9 mouse cellular contexts compared by ENCODE assay signal in the genomic region with DNA sequence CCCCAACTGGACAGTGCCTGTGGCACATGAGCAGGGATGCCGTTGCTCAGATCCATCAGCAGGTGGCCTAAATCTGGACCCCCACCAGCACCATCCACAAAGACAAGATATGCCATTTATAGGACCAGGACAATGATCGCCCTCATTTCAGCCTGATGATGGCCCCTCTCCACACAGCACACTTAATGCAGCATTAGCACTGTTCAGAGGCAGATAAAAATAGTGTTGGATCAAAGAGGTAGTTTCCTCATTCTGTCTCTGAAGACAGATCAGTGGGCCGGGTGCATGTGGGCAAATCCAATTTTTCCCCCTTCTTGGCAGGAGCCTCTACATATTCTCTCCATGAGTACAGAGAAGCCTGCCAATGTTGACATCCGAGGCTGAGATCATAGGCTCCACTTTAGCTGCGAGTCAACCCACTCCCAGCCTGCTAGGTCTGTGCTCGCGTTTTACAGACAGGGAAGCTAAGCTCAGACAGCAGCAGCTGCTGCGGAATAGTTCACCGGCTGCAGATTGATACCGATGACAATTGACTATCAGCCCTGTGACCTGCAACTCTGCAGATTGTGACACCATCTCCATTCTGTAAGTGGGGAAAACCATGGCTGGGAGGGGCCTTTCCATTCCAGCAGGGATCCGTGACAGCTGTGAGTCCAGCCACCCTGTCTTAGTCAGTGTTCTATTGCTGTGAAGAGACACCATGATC.
A peak's percentile ranks its signal among the peaks of the same experiment; 100 is the strongest.
DNase-seq lines count a peak whose midpoint lies in the region; ATAC-seq lines count a peak whose summit lies in the region.
"Had no signal": no experiment of that assay in that cellular context is flagged by ENCODE, and none has a peak within 500 bp of the region (broad histone marks: within the 10 kb centered on the region; RNA-seq: fewer than 3 reads in every experiment).

No protein-coding gene starts in this region.

- H3K36me3 ChIP-seq in hindbrain, embryonic 13.5 days: no peaks in the 10 kb centered on the region
- H3K36me3 ChIP-seq in hindbrain, embryonic 12.5 days: no peaks in the 10 kb centered on the region
- H3K36me3 ChIP-seq in limb, embryonic 15.5 days: no peaks in the 10 kb centered on the region
- no peaks in the 10 kb centered on the region for H3K36me3 ChIP-seq in stomach, embryonic 14.5 days (ENCODE audit: control insufficient read depth, insufficient read depth, low read length)
- H3K36me3 ChIP-seq in kidney, embryonic 15.5 days: no peaks in the 10 kb centered on the region

- ATAC-seq in hindbrain, embryonic 13.5 days (ENCODE audit: low FRiP score): peak; percentile 18; the same call in 1 of the 2 replicates
- ATAC-seq in hindbrain, embryonic 12.5 days (ENCODE audit: low FRiP score): no peak
- ATAC-seq in limb, embryonic 15.5 days (ENCODE audit: insufficient number of reproducible peaks, low FRiP score, low TSS enrichment, low read depth): peak; percentile 80
- peak; percentile 8; the same call in 1 of the 2 replicates for ATAC-seq in stomach, embryonic 14.5 days (ENCODE audit: insufficient number of reproducible peaks, insufficient read depth, low FRiP score, low read depth)
- ATAC-seq in kidney, embryonic 15.5 days (replicated peaks; ENCODE audit: low FRiP score): no peak

- peak; percentile 68 to 85 for DNase-seq in frontal cortex, postnatal 14 days (ENCODE audit: low spot score in 2 of 2)
- DNase-seq in heart, postnatal 36 days: peak; percentile 45 to 58
- DNase-seq in thymus, postnatal 25 days: no peak

- no peak overlapping the region for H3K4me3 ChIP-seq in hindbrain, embryonic 13.5 days
- H3K4me3 ChIP-seq in hindbrain, embryonic 12.5 days: no peak overlapping the region
- H3K4me3 ChIP-seq in limb, embryonic 15.5 days: no peak overlapping the region
- H3K4me3 ChIP-seq in stomach, embryonic 14.5 days (ENCODE audit: low read depth, low read length): no peak overlapping the region
- H3K4me3 ChIP-seq in kidney, embryonic 15.5 days (replicated peaks): no peak overlapping the region
- H3K4me3 ChIP-seq: megakaryocyte, embryonic 14.5 days had no signal

- WGBS in hindbrain, embryonic 13.5 days: 75% methylated on average over 11 of the region's 11 CpGs
- WGBS in hindbrain, embryonic 12.5 days: 80% methylated on average over 11 of the region's 11 CpGs
- WGBS in limb, embryonic 15.5 days: 53% methylated on average over 11 of the region's 11 CpGs
- 61% methylated on average over 11 of the region's 11 CpGs for WGBS in stomach, embryonic 14.5 days
- WGBS in kidney, embryonic 15.5 days: 81% methylated on average over 11 of the region's 11 CpGs

- H3K9ac ChIP-seq in hindbrain, embryonic 13.5 days: no peak overlapping the region
- H3K9ac ChIP-seq in hindbrain, embryonic 12.5 days: no peak overlapping the region
- no peak overlapping the region for H3K9ac ChIP-seq in limb, embryonic 15.5 days
- H3K9ac ChIP-seq in stomach, embryonic 14.5 days (replicated peaks; ENCODE audit: low read depth, low read length): no peak overlapping the region
- no peak overlapping the region for H3K9ac ChIP-seq in kidney, embryonic 15.5 days

- H3K27ac ChIP-seq in hindbrain, embryonic 13.5 days: peak overlapping the region; percentile 26; the same call in 1 of the 2 replicates
- H3K27ac ChIP-seq in hindbrain, embryonic 12.5 days: no peak overlapping the region
- H3K27ac ChIP-seq in limb, embryonic 15.5 days: peak overlapping the region; percentile 59; the same call in 1 of the 2 replicates
- H3K27ac ChIP-seq in stomach, embryonic 14.5 days (ENCODE audit: low read length): no peak overlapping the region
- no peak overlapping the region for H3K27ac ChIP-seq in kidney, embryonic 15.5 days

- H3K4me1 ChIP-seq in hindbrain, embryonic 13.5 days (replicated peaks): peaks cover 15% of the 10 kb centered on the region
- H3K4me1 ChIP-seq in hindbrain, embryonic 12.5 days: peaks cover 10% of the 10 kb centered on the region
- H3K4me1 ChIP-seq in limb, embryonic 15.5 days: peaks cover 17% of the 10 kb centered on the region
- H3K4me1 ChIP-seq in stomach, embryonic 14.5 days (ENCODE audit: control insufficient read depth, insufficient read depth, low read length): peaks cover 11% of the 10 kb centered on the region; the same call in 1 of the 2 replicates
- peaks cover 13% of the 10 kb centered on the region for H3K4me1 ChIP-seq in kidney, embryonic 15.5 days

- no peaks in the 10 kb centered on the region for H3K27me3 ChIP-seq in hindbrain, embryonic 13.5 days
- no peaks in the 10 kb centered on the region for H3K27me3 ChIP-seq in hindbrain, embryonic 12.5 days
- H3K27me3 ChIP-seq in limb, embryonic 15.5 days: no peaks in the 10 kb centered on the region
- no peaks in the 10 kb centered on the region for H3K27me3 ChIP-seq in stomach, embryonic 14.5 days (ENCODE audit: control insufficient read depth, insufficient read depth, low read length)
- H3K27me3 ChIP-seq in kidney, embryonic 15.5 days: no peaks in the 10 kb centered on the region

- intact Hi-C loops in heart, postnatal 36 days (cut with DNase I): loop anchor here (1.0 to 5.0 kb wide), 2 partner anchors 58 to 185 kb away; no protein-coding TSS in a partner anchor

- no peak overlapping the region for H3K4me2 ChIP-seq in hindbrain, embryonic 13.5 days
- H3K4me2 ChIP-seq in hindbrain, embryonic 12.5 days (replicated peaks): no peak overlapping the region
- no peak overlapping the region for H3K4me2 ChIP-seq in limb, embryonic 15.5 days
- no peak overlapping the region for H3K4me2 ChIP-seq in stomach, embryonic 14.5 days (replicated peaks; ENCODE audit: low read depth, low read length)
- H3K4me2 ChIP-seq in kidney, embryonic 15.5 days: no peak overlapping the region

- no peaks in the 10 kb centered on the region for H3K9me3 ChIP-seq in hindbrain, embryonic 13.5 days
- no peaks in the 10 kb centered on the region for H3K9me3 ChIP-seq in hindbrain, embryonic 12.5 days (replicated peaks)
- H3K9me3 ChIP-seq in limb, embryonic 15.5 days: no peaks in the 10 kb centered on the region
- no peaks in the 10 kb centered on the region for H3K9me3 ChIP-seq in stomach, embryonic 14.5 days (ENCODE audit: control insufficient read depth, low read depth, low read length)
- no peaks in the 10 kb centered on the region for H3K9me3 ChIP-seq in kidney, embryonic 15.5 days (replicated peaks)
- H3K9me3 ChIP-seq: megakaryocyte, embryonic 14.5 days had no signal

Comparison
In these comparisons a context has a peak if more than half of its experiments do, and no peak if none do; other contexts are left out.
1. ATAC-seq: peak in hindbrain, embryonic 13.5 days (single experiment), limb, embryonic 15.5 days (single experiment) and stomach, embryonic 14.5 days (single experiment); none in hindbrain, embryonic 12.5 days (single experiment) and kidney, embryonic 15.5 days (single experiment).
2. H3K27ac ChIP-seq: peak in hindbrain, embryonic 13.5 days (single experiment) and limb, embryonic 15.5 days (single experiment); none in hindbrain, embryonic 12.5 days (single experiment), stomach, embryonic 14.5 days (single experiment) and kidney, embryonic 15.5 days (single experiment).